ENCODE assay signal across 8 mouse cellular contexts in the genomic region with DNA sequence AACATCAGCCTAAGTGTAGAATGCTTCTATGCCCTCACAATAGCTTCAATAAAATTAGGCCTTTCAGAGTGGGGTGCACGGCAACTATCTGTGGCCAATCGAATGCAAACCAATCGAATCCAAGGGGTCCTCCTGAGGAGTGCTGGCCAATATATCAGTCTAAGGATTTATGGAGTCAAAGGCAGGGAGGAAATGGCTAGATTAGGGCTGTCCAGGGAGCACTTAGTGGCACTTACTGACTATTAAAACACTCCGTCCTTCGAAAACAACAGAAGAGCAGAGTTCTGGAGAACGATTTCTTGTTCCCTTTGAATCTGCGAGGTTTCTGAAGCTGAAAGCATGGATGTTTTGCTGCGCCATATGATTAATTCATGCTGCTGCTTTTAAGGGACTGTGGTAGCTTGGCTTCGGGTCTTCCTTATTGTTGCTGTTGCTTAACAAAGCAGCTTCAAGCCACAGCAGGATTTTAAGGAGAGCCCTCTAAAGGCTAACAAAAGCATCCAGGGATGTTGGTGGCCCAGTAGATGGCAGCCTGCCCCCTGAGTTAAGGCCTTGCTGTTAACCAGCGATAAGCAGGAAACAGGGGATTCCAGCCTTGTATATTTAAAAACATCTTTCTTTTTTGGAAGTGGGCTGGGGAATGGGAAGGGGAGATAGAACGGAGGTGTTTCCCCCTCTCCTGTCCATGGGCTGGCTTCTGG.
DNase-seq lines count a peak whose midpoint lies in the region; TF ChIP-seq lines count a peak whose summit lies in the region.

No protein-coding gene starts in this region.

- no peaks in the 10 kb centered on the region for H3K27me3 ChIP-seq in CH12.LX (replicated peaks)

- DNase-seq in gastrocnemius, postnatal 10 days, result peak; percentile 49
- no peak for DNase-seq in gastrocnemius, adult 8-10 months (ENCODE audit: low spot score in 2 of 2)
- DNase-seq in CH12.LX (ENCODE audit: extremely low read depth), result peak; percentile 14
- DNase-seq in embryo, embryonic 9.5 days (ENCODE audit: extremely low spot score), result peak; percentile 41
- DNase-seq in kidney, postnatal 10 days, result peak; percentile 76
- DNase-seq in lung, postnatal 36 days, result peak; percentile 10
- peak; percentile 71 for DNase-seq in right cerebral cortex, postnatal 4 days
- DNase-seq in thymus, postnatal 10 days (ENCODE audit: low spot score in 2 of 2), result no peak

- H3K4me2 ChIP-seq in CH12.LX (ENCODE audit: insufficient read depth, low read depth, poor library complexity, severe bottlenecking), result peak overlapping the region; percentile 4; the same call in 1 of the 2 replicates

- peak; percentile 62 for TF ChIP-seq RAD21 in CH12.LX (IDR thresholded peaks at IDR 0.05; ENCODE audit: low read depth, low read length)

- no peaks in the 10 kb centered on the region for H3K9me3 ChIP-seq in CH12.LX (replicated peaks; ENCODE audit: low read length)

- peaks cover 0 to 12% of the 10 kb centered on the region in 2 experiments; a peak in 2 of 4 replicates for H3K4me1 ChIP-seq in CH12.LX (ENCODE audit: control insufficient read depth in 1 of 2, insufficient read depth in 2 of 2)

- no peak overlapping the region for H3K4me3 ChIP-seq in CH12.LX (replicated peaks in 1 of 3; ENCODE audit: low read depth in 2 of 3, low read length in 2 of 3, poor library complexity in 1 of 3)

- no peak for TF ChIP-seq POLR2A in CH12.LX (IDR thresholded peaks at IDR 0.05; ENCODE audit: low read depth, low read length)

- no peak for TF ChIP-seq EP300 in CH12.LX (IDR thresholded peaks at IDR 0.05; ENCODE audit: low read length)

- no peak overlapping the region for H3K27ac ChIP-seq in CH12.LX (ENCODE audit: insufficient read depth, low read depth)

- H3K9ac ChIP-seq in CH12.LX (ENCODE audit: insufficient read depth, low read depth), result no peak overlapping the region

- H3K36me3 ChIP-seq in CH12.LX (replicated peaks in 1 of 2; ENCODE audit: control insufficient read depth in 1 of 2, insufficient read depth in 1 of 2, low read length in 1 of 2), result no peaks in the 10 kb centered on the region

- dilution Hi-C loops in CH12.LX (cut with MboI; ENCODE audit: extremely low pct_ligation_motif_present, extremely low pct_unique_long_range_greater_than_20kb, low sequenced_read_pairs), result no loop called here

- in situ Hi-C loops in CH12.LX (cut with MboI; ENCODE audit: low pct_ligation_motif_present, low pct_unique_long_range_greater_than_20kb, low sequenced_read_pairs), result no loop called here

- peak in 1 of 2 experiments; percentile 73; a peak in 2 of 4 replicates for TF ChIP-seq CTCF in CH12.LX (conservative IDR thresholded peaks at IDR 0.05 in 1 of 2, IDR thresholded peaks at IDR 0.05 in 1 of 2; ENCODE audit: low read depth in 2 of 2, low read length in 2 of 2)

- H3K79me2 ChIP-seq in CH12.LX (replicated peaks; ENCODE audit: control insufficient read depth, extremely low read depth, insufficient read depth, poor library complexity, severe bottlenecking), result no peaks in the 10 kb centered on the region

TF ChIP-seq in CH12.LX, 34 proteins besides CTCF, POLR2A, EP300 and RAD21:
- no peak for TF ChIP-seq E2F4 (IDR thresholded peaks at IDR 0.05; ENCODE audit: insufficient replicate concordance, low read depth, low read length)
- TF ChIP-seq ZMIZ1 (IDR thresholded peaks at IDR 0.05; ENCODE audit: low read depth, low read length), result no peak
- TF ChIP-seq ZC3H11A (IDR thresholded peaks at IDR 0.05; ENCODE audit: low read depth, low read length), result no peak
- TF ChIP-seq MAFK (IDR thresholded peaks at IDR 0.05; ENCODE audit: insufficient replicate concordance, low read length), result no peak
- TF ChIP-seq SMC3 (IDR thresholded peaks at IDR 0.05; ENCODE audit: low read depth, low read length), result peak; percentile 45
- TF ChIP-seq JUND (conservative IDR thresholded peaks at IDR 0.05; ENCODE audit: low read depth, low read length), result no peak
- TF ChIP-seq MAZ (IDR thresholded peaks at IDR 0.05; ENCODE audit: low read depth, low read length), result no peak

Comparison
In these comparisons a context has a peak if more than half of its experiments do, and no peak if none do; other contexts are left out.
1. DNase-seq: peak in gastrocnemius, postnatal 10 days (single experiment), CH12.LX (single experiment), embryo, embryonic 9.5 days (single experiment), kidney, postnatal 10 days (single experiment), lung, postnatal 36 days (single experiment) and right cerebral cortex, postnatal 4 days (single experiment); none in gastrocnemius, adult 8-10 months (0 of 2) and thymus, postnatal 10 days (0 of 2).